Mouse (Mus musculus) CD4-positive helper T cell, adult 2 months (primary cell): Measurements from ENCODE around the gene Pptc7.

Experiments
- DNase-seq: peaks from one replicate; pipeline ENCODE4 v3.0.0-alpha.2; 2012; ENCODE audit warnings: low read depth, missing footprints, low spot score

The Pptc7 gene

GRCm38 (mm10) chr5:122267136-122267535 lies 17.0 kb upstream of the Pptc7 start:
- DNase-seq: no peak

DNA sequence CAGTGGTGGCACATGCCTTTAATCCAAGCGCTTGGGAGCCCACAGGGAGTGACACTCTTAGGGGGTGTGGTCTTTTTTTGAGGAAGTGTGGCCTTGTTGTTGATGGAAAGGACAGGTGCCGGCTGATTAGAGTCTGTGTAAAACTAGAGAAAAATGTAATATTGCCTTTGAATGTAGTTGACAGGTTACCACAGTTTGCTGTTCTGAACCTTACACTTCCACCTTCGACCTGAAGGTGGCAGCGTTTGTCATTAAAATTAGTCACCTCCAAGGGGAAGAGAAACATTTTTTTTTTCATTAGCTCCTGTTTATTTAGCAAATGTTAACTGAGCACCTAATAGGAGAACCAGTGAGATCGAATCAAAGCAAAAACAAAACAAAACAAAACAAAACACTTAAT lies 16.3 kb upstream of the Pptc7 start:
- DNase-seq: peak; percentile 77

- no peak for DNase-seq
Observed at GRCm38 (mm10) chr5:122268858-122269604, 15.1 kb upstream of the Pptc7 start.

GRCm38 (mm10) chr5:122272821-122273220 lies 11.3 kb upstream of the Pptc7 start:
- DNase-seq: no peak

GRCm38 (mm10) chr5:122274785-122275184 lies 9.4 kb upstream of the Pptc7 start:
- peak; percentile 79 for DNase-seq

DNA sequence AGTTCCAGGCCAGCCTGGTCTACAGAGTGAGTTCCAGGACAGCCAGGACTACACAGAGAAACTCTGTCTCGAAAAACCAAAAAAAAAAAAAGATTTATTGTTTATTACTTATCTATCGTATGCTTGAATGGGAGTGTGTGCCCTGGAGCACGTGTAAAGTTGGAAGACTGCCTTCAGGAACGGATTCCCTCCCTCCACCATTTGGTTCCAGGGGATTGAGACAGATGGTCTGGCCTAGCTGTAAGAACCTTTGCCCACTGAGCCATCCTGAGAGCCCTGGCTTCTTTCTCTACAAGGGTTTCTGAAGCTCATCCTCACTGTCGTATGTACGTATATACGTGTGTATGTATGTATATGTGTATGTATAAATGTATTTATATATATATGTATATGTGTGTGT lies 5.2 kb upstream of the Pptc7 start:
- no peak for DNase-seq

GRCm38 (mm10) chr5:122279799-122280421 lies 4.3 kb upstream of the Pptc7 start:
- no peak for DNase-seq

DNA sequence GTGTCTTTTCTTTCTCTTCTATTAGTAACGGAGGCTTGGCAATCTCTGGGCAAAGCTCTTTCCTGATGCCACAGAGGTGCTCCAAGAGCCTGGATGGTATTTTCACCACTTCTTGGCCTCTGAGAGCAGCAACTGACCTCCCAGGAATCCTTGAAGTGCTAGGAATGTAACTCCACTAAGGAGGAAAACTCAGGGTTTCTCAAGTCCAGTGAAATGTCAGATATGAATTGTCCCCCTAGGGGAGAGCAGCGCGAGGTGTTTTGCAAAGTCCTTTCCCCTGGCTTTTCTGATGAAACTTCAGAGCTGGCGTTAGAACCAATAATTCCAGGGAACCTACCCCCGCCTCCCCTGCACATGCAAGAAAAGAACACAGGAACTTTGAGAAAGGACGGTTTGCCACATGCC lies 3.7 kb upstream of the Pptc7 start:
- DNase-seq: no peak

DNA sequence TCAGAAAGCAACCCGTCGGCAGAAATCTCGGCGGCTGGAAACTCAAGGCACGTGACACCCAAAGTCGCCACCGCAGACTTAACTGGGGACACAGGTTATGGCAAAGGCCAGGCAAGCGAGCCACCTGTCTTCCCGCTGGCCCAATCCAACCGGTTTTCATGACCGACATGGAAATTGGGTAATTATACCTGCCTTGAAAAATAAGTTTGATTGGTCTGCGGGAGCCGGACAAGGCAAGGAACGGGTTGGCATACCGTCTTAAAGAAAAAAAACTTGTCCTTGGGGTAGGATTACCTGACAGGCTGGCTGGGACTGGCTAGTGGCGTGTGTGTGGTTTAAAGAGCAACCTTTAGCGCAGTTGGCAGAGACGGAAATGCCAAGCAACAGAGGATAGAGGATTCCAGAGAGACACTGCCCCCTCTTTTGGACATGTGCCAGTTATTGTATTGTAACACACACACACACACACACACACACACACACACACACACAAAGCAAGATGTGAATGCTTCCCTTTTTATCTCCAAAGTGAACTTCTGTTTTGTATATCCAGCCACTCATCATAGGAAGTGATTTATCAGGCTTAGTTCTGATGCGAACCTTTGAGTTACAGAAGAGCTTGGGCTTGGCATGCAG lies 3.2 kb upstream of the Pptc7 start:
- DNase-seq: peak; percentile 34

- DNase-seq: no peak
Observed at GRCm38 (mm10) chr5:122283828-122284182, 360 bp upstream of the Pptc7 start.

- DNase-seq: no peak
Observed at GRCm38 (mm10) chr5:122285029-122285766, 1.0 kb downstream of the Pptc7 start.

GRCm38 (mm10) chr5:122285767-122286150 lies 1.6 kb downstream of the Pptc7 start:
- DNase-seq: peak; percentile 59

GRCm38 (mm10) chr5:122286191-122286590 lies 2.0 kb downstream of the Pptc7 start:
- peak; percentile 37 for DNase-seq

- DNase-seq: peak; percentile 65
Observed at GRCm38 (mm10) chr5:122287026-122287425, 2.9 kb downstream of the Pptc7 start.

DNA sequence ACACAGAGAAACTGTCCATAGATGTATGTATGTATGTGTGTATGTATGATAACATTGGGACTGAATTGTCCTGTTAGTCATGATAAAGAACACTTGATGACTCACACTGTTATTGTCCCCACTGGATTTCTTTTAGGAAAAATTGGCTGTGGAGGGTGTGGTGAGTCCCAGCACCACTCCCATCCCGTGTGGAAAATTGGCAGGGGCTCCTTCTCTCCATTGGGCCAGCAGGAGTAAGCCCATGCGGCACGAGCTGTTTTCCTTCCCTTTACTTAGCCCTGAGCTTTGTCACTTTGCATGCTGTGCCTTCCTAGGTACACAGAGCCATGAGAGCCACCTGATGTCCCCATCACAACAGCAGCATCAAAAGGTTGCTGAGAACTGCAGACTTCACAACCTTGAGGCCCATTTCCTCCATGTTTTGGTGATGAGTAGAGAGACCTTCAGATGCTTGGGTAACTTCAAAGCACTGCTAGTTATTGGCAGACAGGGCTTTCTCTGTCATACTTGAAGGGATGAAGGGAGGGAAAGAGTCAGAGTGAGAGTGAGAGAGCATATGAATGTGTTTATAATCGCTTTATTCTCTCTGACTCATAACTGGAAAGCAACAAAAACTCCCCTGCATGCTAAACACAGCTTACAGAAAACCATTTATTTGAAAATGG lies 4.1 kb downstream of the Pptc7 start:
- peak; percentile 91 for DNase-seq

- peak; percentile 80 for DNase-seq
Observed at GRCm38 (mm10) chr5:122291149-122291548, 7.0 kb downstream of the Pptc7 start.

GRCm38 (mm10) chr5:122291553-122292339 lies 7.6 kb downstream of the Pptc7 start:
- DNase-seq: peak; percentile 56

DNA sequence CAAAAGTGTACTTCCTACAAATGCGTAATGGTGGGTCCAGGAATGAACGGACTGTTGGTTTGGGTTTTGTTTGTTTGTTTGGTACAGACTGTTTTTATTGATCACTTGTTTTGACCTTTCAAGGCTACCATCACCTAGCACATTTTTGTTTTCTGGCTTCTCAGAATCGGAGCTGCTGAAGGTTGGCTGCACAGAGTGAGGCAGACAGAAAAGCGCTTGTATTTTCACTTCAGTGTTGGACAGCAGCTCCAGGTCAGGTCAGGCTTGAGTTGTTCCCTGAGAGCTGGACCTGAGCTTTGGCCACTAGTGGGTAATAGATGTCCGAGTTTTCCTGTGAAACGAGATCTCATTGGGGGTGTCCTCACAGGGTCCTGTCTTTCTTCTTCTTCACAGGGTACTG lies 9.0 kb downstream of the Pptc7 start:
- no peak for DNase-seq

DNA sequence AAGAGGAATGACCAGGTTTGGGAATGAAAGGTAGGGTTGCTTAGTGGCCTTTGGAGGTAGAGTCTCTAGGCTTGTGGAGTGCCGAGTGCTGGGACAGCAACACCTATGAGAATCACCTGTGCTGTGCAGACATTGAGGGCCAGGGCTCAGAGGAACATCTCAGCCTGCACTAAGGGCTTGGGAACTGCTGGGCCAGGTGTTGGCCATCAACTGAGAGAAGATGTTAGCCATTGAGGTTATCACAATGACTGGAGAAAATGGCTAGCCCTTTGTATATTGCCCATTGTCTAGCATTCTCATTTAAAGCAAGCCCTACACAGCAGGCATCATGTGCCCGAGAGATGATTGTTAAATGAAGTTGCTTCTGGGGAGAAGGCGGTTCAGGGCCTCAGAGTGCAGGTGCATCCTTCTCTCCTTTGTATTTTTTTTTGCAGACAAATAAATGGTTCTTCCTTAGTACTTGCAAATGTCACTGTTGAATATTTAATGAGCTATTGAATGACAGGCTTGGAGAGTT lies 10.1 kb downstream of the Pptc7 start:
- no peak for DNase-seq

GRCm38 (mm10) chr5:122295113-122295935 lies 11.2 kb downstream of the Pptc7 start:
- DNase-seq: no peak
